Mouse (Mus musculus): Measurements from ENCODE around the gene Tigd4. TPM values are rescaled to one million over a fixed set of nuclear protein-coding genes. Genes with fewer than 3 reads are reported as not detected.

Gene Tigd4
- polyA plus RNA-seq, 1 experiment from 2014 or later: 0.05 TPM

DNA sequence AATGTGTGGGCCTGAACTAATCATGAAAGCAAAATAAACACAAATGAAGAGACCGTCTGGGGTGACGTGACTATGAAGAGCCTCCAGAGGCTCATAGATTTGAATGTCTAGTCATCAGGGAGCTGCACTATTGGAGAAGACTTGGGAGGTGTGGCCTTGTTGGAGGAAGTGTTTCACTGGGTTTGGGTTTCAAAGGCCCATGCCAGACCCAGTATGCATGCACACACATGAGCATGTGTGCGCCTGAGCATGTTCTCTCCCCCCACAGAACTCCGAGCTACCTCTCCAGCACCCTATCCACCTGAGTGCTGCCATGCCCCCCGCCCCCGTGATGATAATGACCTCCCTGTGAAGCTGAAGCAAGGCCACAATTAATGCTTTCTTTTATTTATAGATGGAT lies 23.8 kb upstream of the Tigd4 start:
- Histone ChIP-seq H3K4me2 (replicated peaks; ENCODE audit: low read depth, low read length) (no peak overlapping the region), H3K4me3 (ENCODE audit: low read depth, low read length) (no peak overlapping the region), H3K4me1 (ENCODE audit: insufficient read depth, low read depth, low read length) (no peaks in the 10 kb centered on the region), H3K9ac (replicated peaks; ENCODE audit: low read depth) (no peak overlapping the region), H3K27me3 (replicated peaks; ENCODE audit: insufficient read depth, low read length) (no peaks in the 10 kb centered on the region), H3K36me3 (ENCODE audit: insufficient read depth, low read length) (no peaks in the 10 kb centered on the region), H3K9me3 (ENCODE audit: low read length) (no peaks in the 10 kb centered on the region), H3K27ac (ENCODE audit: low read length) (no peak overlapping the region)
- ATAC-seq: no peak
- TF ChIP-seq EP300 (IDR thresholded peaks at IDR 0.05) (no peak), CTCF (IDR thresholded peaks at IDR 0.05) (no peak)
- no peak for DNase-seq (ENCODE audit: low spot score)
- 67% methylated on average over 6 of the region's 6 CpGs for WGBS

DNA sequence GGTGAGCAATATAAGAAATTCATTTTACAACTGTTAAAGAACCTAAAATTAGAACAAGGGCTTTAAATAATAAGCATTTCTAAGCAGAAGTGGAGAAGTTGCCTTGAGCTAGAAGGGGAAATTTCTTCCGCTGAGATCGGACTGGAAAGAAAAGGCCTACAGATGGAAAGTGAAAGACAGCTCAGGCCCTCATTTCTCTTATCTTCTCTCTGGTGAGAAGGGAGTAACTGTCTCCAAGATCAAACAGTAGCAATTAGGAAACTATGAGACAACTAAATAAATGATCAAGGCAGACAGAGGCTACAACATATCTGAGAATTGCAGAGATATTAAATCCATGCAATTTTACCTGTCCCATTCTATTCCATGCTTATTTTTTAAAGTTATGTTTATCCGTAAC lies 22.9 kb upstream of the Tigd4 start:
- H3K4me1 ChIP-seq (ENCODE audit: insufficient read depth, low read depth, low read length): peaks cover 2% of the 10 kb centered on the region; the same call in 1 of the 2 replicates
- H3K9ac ChIP-seq (replicated peaks; ENCODE audit: low read depth): no peak overlapping the region
- no peak for ATAC-seq
- no peak overlapping the region for H3K27ac ChIP-seq (ENCODE audit: low read length)
- TF ChIP-seq CTCF (IDR thresholded peaks at IDR 0.05) (no peak), EP300 (IDR thresholded peaks at IDR 0.05) (no peak)
- WGBS: 79% methylated on average over 3 of the region's 3 CpGs
- H3K27me3 ChIP-seq (replicated peaks; ENCODE audit: insufficient read depth, low read length): no peaks in the 10 kb centered on the region
- H3K36me3 ChIP-seq (ENCODE audit: insufficient read depth, low read length): no peaks in the 10 kb centered on the region
- DNase-seq (ENCODE audit: low spot score): no peak
- H3K9me3 ChIP-seq (ENCODE audit: low read length): no peaks in the 10 kb centered on the region
- H3K4me3 ChIP-seq (ENCODE audit: low read depth, low read length): no peak overlapping the region
- H3K4me2 ChIP-seq (replicated peaks; ENCODE audit: low read depth, low read length): no peak overlapping the region

DNA sequence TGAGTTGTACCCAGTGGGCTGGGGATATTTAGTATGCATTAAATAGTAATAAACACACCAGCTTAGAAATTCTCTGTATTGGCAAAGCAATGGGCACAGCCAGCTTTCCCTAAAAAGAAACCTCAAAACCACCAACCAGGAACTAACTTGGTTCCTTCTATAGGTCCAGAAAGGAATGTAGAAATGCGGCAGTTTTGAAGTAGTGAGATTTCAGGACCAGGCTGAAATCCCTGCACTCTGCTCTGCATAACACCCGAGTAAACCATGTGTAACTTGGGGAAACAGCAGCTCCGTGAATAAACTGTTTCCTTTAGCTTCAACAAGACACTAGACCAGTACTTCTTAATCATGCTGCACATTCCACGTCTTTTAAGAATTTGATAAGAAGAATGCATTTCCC lies 12.7 kb upstream of the Tigd4 start:
- H3K27ac ChIP-seq (ENCODE audit: low read length): no peak overlapping the region
- ATAC-seq: no peak

DNA sequence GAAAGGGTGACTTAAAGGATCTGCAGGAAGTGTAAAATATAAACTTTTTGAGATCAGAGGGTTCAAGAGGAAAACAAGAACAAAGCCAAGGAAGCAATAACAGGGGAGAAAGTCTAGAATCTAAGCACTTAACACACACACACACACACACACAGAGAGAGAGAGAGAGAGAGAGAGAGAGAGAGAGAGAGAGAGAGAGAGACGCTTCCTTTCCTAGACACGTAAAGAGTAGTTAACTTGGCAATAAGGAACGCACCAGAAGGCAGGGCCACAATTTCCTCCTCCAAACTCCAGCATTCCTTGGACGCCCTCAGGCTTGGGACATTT lies 11.7 kb upstream of the Tigd4 start:
- Histone ChIP-seq H3K9me3 (ENCODE audit: low read length) (no peaks in the 10 kb centered on the region), H3K4me1 (ENCODE audit: insufficient read depth, low read depth, low read length) (peaks cover 2% of the 10 kb centered on the region; the same call in 1 of the 2 replicates), H3K36me3 (ENCODE audit: insufficient read depth, low read length) (no peaks in the 10 kb centered on the region), H3K9ac (replicated peaks; ENCODE audit: low read depth) (peak overlapping the region; percentile 73), H3K4me3 (ENCODE audit: low read depth, low read length) (peak overlapping the region; percentile 76), H3K4me2 (replicated peaks; ENCODE audit: low read depth, low read length) (peak overlapping the region; percentile 82), H3K27me3 (replicated peaks; ENCODE audit: insufficient read depth, low read length) (no peaks in the 10 kb centered on the region), H3K27ac (ENCODE audit: low read length) (peak overlapping the region; percentile 98)
- WGBS: 0% methylated on average over 4 of the region's 4 CpGs
- DNase-seq (ENCODE audit: low spot score): no peak
- no peak for TF ChIP-seq EP300 (IDR thresholded peaks at IDR 0.05)
- no peak for TF ChIP-seq CTCF (IDR thresholded peaks at IDR 0.05)
- no peak for ATAC-seq

More for the DNA sequence above, 12.7 kb upstream of the Tigd4 start:
- WGBS: 9% methylated on average over 4 of the region's 4 CpGs
- TF ChIP-seq CTCF (IDR thresholded peaks at IDR 0.05): no peak
- TF ChIP-seq EP300 (IDR thresholded peaks at IDR 0.05): no peak
- Histone ChIP-seq H3K36me3 (ENCODE audit: insufficient read depth, low read length) (no peaks in the 10 kb centered on the region), H3K4me2 (replicated peaks; ENCODE audit: low read depth, low read length) (peak overlapping the region; percentile 82), H3K9me3 (ENCODE audit: low read length) (no peaks in the 10 kb centered on the region), H3K4me3 (ENCODE audit: low read depth, low read length) (peak overlapping the region; percentile 76; the same call in 1 of the 2 replicates), H3K4me1 (ENCODE audit: insufficient read depth, low read depth, low read length) (peaks cover 2% of the 10 kb centered on the region; the same call in 1 of the 2 replicates), H3K9ac (replicated peaks; ENCODE audit: low read depth) (no peak overlapping the region), H3K27me3 (replicated peaks; ENCODE audit: insufficient read depth, low read length) (no peaks in the 10 kb centered on the region)
- peak; percentile 40 for DNase-seq (ENCODE audit: low spot score)

DNA sequence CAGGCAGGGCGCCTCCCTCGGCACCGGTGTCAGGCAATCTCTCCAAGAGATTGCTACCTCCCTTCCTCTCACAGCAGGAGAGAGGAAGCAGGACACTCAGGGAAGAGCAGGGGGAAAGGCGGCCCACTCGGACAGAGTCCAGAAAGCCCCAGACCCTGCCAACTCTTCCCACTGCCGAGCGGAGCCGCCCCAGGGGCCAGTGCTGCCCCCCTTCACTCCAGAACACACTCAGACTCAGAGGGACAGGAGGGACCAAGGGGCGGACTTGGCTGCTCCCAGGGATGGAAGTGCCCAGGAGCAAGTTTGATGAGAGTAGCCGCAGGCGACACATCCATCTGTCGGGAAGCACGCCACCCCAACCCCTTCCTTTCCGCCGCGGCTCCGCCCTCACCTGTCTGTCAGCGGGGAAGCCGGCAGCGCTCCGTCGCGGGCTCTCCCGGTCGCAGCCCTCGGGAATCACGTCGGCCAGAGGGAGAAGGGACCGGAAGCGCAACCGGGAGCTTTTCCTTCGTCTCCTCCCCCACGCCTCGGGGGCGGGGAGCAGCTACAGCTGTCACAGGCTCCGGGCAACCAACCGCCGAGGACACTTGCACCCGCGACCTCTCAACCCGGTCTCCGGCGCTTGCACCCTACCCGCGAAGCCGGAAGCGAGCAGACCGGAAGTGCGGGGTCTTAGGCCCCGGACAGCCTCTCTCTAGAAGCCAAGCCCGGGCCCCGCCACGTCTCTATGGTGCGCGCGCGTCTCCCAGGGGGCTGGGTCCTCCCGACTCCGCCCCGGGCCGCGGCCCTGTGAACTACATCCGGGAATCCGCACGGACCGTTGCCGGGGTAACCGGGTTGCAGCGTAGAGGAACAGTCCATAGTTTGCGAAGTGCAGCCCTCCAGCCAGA lies 11.1 kb upstream of the Tigd4 start, which contains the start of gene Arfip1:
Arfip1 (minus strand) TSS at position 603 of the 890 bp plus-strand sequence.
- DNase-seq (ENCODE audit: low spot score) (peak; percentile 98), ATAC-seq (peak; percentile 98)
- H3K4me2 ChIP-seq (replicated peaks; ENCODE audit: low read depth, low read length): peak within 1 kb of the TSS; percentile 82

DNA sequence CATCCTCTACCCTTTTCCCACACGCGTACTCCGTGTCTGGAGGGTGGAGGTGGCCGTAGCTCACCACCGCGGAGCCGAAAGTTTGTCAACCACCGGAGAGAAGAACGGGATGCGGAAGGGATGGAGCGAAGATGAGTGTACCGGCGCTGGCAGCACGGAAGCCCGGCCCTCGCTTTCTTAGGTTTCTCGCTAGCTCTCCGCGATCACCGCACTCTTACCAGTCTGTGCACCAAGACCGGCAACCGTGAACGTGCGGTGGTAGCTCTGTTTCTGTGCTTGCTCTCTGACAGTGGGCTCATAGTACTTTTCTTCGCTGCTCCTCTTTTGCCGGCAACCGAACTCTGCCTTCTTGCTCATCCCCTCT lies 10.5 kb upstream of the Tigd4 start:
- Histone ChIP-seq H3K9ac (replicated peaks; ENCODE audit: low read depth) (peak overlapping the region; percentile 73; the same call in 1 of the 2 replicates), H3K4me3 (ENCODE audit: low read depth, low read length) (peak overlapping the region; percentile 76), H3K36me3 (ENCODE audit: insufficient read depth, low read length) (no peaks in the 10 kb centered on the region), H3K27ac (ENCODE audit: low read length) (peak overlapping the region; percentile 98), H3K9me3 (ENCODE audit: low read length) (no peaks in the 10 kb centered on the region), H3K27me3 (replicated peaks; ENCODE audit: insufficient read depth, low read length) (no peaks in the 10 kb centered on the region), H3K4me1 (ENCODE audit: insufficient read depth, low read depth, low read length) (peaks cover 2% of the 10 kb centered on the region; the same call in 1 of the 2 replicates), H3K4me2 (replicated peaks; ENCODE audit: low read depth, low read length) (peak overlapping the region; percentile 82)
- no peak for TF ChIP-seq EP300 (IDR thresholded peaks at IDR 0.05)
- no peak for TF ChIP-seq CTCF (IDR thresholded peaks at IDR 0.05)
- under 1% methylated on average over 22 of the region's 27 CpGs for WGBS
- DNase-seq (ENCODE audit: low spot score) (no peak), ATAC-seq (peak; percentile 2; the same call in 1 of the 2 replicates)

More for the DNA sequence above, 11.1 kb upstream of the Tigd4 start, which contains the start of gene Arfip1:
- Histone ChIP-seq H3K36me3 (ENCODE audit: insufficient read depth, low read length) (no peaks in the 10 kb centered on the region), H3K4me1 (ENCODE audit: insufficient read depth, low read depth, low read length) (peaks cover 2% of the 10 kb centered on the region; the same call in 1 of the 2 replicates), H3K27me3 (replicated peaks; ENCODE audit: insufficient read depth, low read length) (no peaks in the 10 kb centered on the region), H3K9ac (replicated peaks; ENCODE audit: low read depth) (peak within 1 kb of the TSS; percentile 73), H3K27ac (ENCODE audit: low read length) (peak within 1 kb of the TSS; percentile 98), H3K9me3 (ENCODE audit: low read length) (no peaks in the 10 kb centered on the region), H3K4me3 (ENCODE audit: low read depth, low read length) (peak within 1 kb of the TSS; percentile 76)
- WGBS: under 1% methylated on average over 64 of the region's 70 CpGs
- TF ChIP-seq CTCF (IDR thresholded peaks at IDR 0.05) (0 out of 2 replicates have a peak, but pooled peaks have one; percentile 20), EP300 (IDR thresholded peaks at IDR 0.05) (peak; percentile 58; the same call in 1 of the 2 replicates)

Measured in lung, postnatal 0 days (tissue).